Mouse (Mus musculus): Measurements from ENCODE around the gene Rce1.

DNA sequence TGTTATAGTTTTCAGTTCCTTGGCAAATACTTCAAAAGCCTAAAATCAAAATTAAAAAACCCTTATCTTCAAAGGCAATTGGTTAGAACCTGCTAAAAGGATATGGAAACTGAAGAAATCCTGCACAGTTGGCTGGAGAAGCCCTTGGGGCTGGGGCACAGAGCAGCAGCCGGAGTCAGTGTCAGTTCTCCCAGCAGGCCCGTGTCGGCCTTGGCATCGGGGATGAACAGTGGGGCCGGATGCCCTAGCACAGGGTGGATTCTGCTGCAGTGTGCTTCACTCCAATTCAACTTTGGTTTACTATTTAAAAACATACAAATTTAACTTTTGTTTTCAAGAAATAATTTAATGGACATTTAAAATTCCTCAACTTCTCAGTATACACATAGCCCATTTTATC lies 32.7 kb upstream of the Rce1 start:
- no peak for TF ChIP-seq CTCF (IDR thresholded peaks at IDR 0.05)
- no peak for TF ChIP-seq EP300 (IDR thresholded peaks at IDR 0.05)
